In genomic region chr11:50263198-50263597, GRCm38 (mm10) we compare ENCODE assay signal across 24 mouse cellular contexts. TPM values are rescaled to one million over a fixed set of nuclear protein-coding genes. Genes with fewer than 3 reads are reported as not detected.
A peak's percentile ranks its signal among the peaks of the same experiment; 100 is the strongest.
DNase-seq lines count a peak whose midpoint lies in the region; ATAC-seq and TF ChIP-seq lines count a peak whose summit lies in the region.
"Had no signal": no experiment of that assay in that cellular context is flagged by ENCODE, and none has a peak within 500 bp of the region (broad histone marks: within the 10 kb centered on the region; RNA-seq: fewer than 3 reads in every experiment).

No protein-coding gene starts in this region.

- no peaks in the 10 kb centered on the region for H3K9me3 ChIP-seq in lung, embryonic 14.5 days (ENCODE audit: low read depth, low read length)
- H3K9me3 ChIP-seq in hindbrain, embryonic 14.5 days (ENCODE audit: control insufficient read depth, low read length), result no peaks in the 10 kb centered on the region
- H3K9me3 ChIP-seq: forebrain, embryonic 10.5 days; forebrain, embryonic 13.5 days; heart, embryonic 13.5 days; hindbrain, embryonic 15.5 days had no signal

- H3K27ac ChIP-seq in lung, embryonic 14.5 days (ENCODE audit: low read depth), result no peak overlapping the region
- no peak overlapping the region for H3K27ac ChIP-seq in testis, adult 2 months (ENCODE audit: control insufficient read depth, insufficient read depth, low read depth, low read length)
- no peak overlapping the region for H3K27ac ChIP-seq in hindbrain, embryonic 14.5 days
- H3K27ac ChIP-seq: forebrain, embryonic 10.5 days; forebrain, embryonic 13.5 days; heart, embryonic 13.5 days; hindbrain, embryonic 15.5 days had no signal

- peak; percentile 28 for DNase-seq in lung, embryonic 14.5 days
- DNase-seq in lung, adult 2 months, result no peak
- no peak for DNase-seq in testis, postnatal 10 days (ENCODE audit: low spot score)
- peak; percentile 64 for DNase-seq in lung, postnatal 10 days
- no peak for DNase-seq in hindbrain, embryonic 14.5 days (ENCODE audit: low spot score)
- DNase-seq: adrenal gland, adult 8-10 months; adrenal gland, postnatal 25 days; cerebellum, adult 18-20 months; cerebellum, adult 9-10 months; cerebellum, postnatal 14 days; gastrocnemius, postnatal 10 days; heart, adult 18-20 months; heart, postnatal 14 days; heart, postnatal 4 days had no signal

- no peak overlapping the region for H3ac ChIP-seq in myocyte (ENCODE audit: control insufficient read depth, insufficient read length)

- H3K9ac ChIP-seq in lung, embryonic 14.5 days, result no peak overlapping the region
- no peak overlapping the region for H3K9ac ChIP-seq in hindbrain, embryonic 14.5 days
- H3K9ac ChIP-seq: forebrain, embryonic 13.5 days; heart, embryonic 13.5 days; hindbrain, embryonic 15.5 days had no signal

- H3K27me3 ChIP-seq in lung, embryonic 14.5 days (ENCODE audit: insufficient read depth, low read length), result no peaks in the 10 kb centered on the region
- no peaks in the 10 kb centered on the region for H3K27me3 ChIP-seq in testis, adult 2 months (ENCODE audit: control insufficient read depth, insufficient read depth, low read length)
- no peaks in the 10 kb centered on the region for H3K27me3 ChIP-seq in myocyte (ENCODE audit: control insufficient read depth, insufficient read depth, insufficient read length)
- no peaks in the 10 kb centered on the region for H3K27me3 ChIP-seq in hindbrain, embryonic 14.5 days (ENCODE audit: control insufficient read depth, insufficient read depth, low read length)
- H3K27me3 ChIP-seq: forebrain, embryonic 13.5 days; heart, embryonic 13.5 days; hindbrain, embryonic 15.5 days had no signal

- H3K4me3 ChIP-seq in lung, embryonic 14.5 days (ENCODE audit: low read depth, low read length), result no peak overlapping the region
- H3K4me3 ChIP-seq in lung, adult 2 months (replicated peaks; ENCODE audit: extremely low read depth, low read depth, low read length), result no peak overlapping the region
- peak overlapping the region; percentile 77 for H3K4me3 ChIP-seq in testis, adult 2 months (ENCODE audit: control insufficient read depth, low read depth, low read length)
- H3K4me3 ChIP-seq in myocyte, result no peak overlapping the region
- H3K4me3 ChIP-seq in hindbrain, embryonic 14.5 days (replicated peaks; ENCODE audit: low read length), result no peak overlapping the region
- H3K4me3 ChIP-seq: forebrain, embryonic 10.5 days; forebrain, embryonic 13.5 days; heart, embryonic 13.5 days; hindbrain, embryonic 15.5 days had no signal

- no peak for TF ChIP-seq CTCF in lung, embryonic 14.5 days (IDR thresholded peaks at IDR 0.05; ENCODE audit: low read depth)
- TF ChIP-seq CTCF in lung, adult 2 months (IDR thresholded peaks at IDR 0.05; ENCODE audit: insufficient read depth, low read length), result no peak
- TF ChIP-seq CTCF in testis, adult 2 months (IDR thresholded peaks at IDR 0.05; ENCODE audit: control insufficient read depth, insufficient read depth, insufficient replicate concordance, low read depth, low read length), result no peak

- no peak for TF ChIP-seq POLR2A in lung, adult 2 months (IDR thresholded peaks at IDR 0.05; ENCODE audit: borderline replicate concordance, extremely low read depth, low read depth, low read length)
- TF ChIP-seq POLR2A in testis, adult 2 months (IDR thresholded peaks at IDR 0.05; ENCODE audit: control insufficient read depth, low read depth, low read length), result no peak
- TF ChIP-seq POLR2A in myocyte (IDR thresholded peaks at IDR 0.05; ENCODE audit: insufficient read length, low read depth), result no peak

- no peak for ATAC-seq in lung, embryonic 14.5 days (ENCODE audit: insufficient read depth)
- ATAC-seq in megakaryocyte progenitor cell, adult 5-6 weeks (replicated peaks; ENCODE audit: poor library complexity), result no peak
- no peak for ATAC-seq in hindbrain, embryonic 14.5 days (ENCODE audit: low FRiP score)
- ATAC-seq: activated CD4-positive, CD25-positive, alpha-beta regulatory T cell, adult 4 months; CD4-positive, CD25-positive, alpha-beta regulatory T cell, adult 4 months; forebrain, embryonic 13.5 days; forebrain, embryonic 16.5 days had no signal

- WGBS in lung, embryonic 14.5 days, result 84% methylated on average over 3 of the region's 3 CpGs
- whole genome bisulfite sequencing in lung, adult 2 months, result 86% methylated on average over 3 of the region's 3 CpGs
- WGBS in hindbrain, embryonic 14.5 days, result 93% methylated on average over 3 of the region's 3 CpGs

- peaks cover 17% of the 10 kb centered on the region for H3K79me2 ChIP-seq in myocyte (ENCODE audit: control insufficient read depth, insufficient read depth)

- H3K36me3 ChIP-seq in lung, embryonic 14.5 days (ENCODE audit: insufficient read depth), result peaks cover 83% of the 10 kb centered on the region
- H3K36me3 ChIP-seq in testis, adult 2 months (ENCODE audit: control insufficient read depth, insufficient read depth, low read length), result peaks cover 2% of the 10 kb centered on the region; the same call in 1 of the 2 replicates
- peaks cover 47% of the 10 kb centered on the region for H3K36me3 ChIP-seq in myocyte (ENCODE audit: control insufficient read depth, insufficient read depth)
- H3K36me3 ChIP-seq in hindbrain, embryonic 14.5 days (replicated peaks; ENCODE audit: control insufficient read depth, insufficient read depth), result peaks cover 85% of the 10 kb centered on the region

- no peaks in the 10 kb centered on the region for H3K4me1 ChIP-seq in lung, embryonic 14.5 days (ENCODE audit: insufficient read depth)
- H3K4me1 ChIP-seq in lung, adult 2 months (ENCODE audit: control insufficient read depth, insufficient read depth, low read length), result no peaks in the 10 kb centered on the region
- H3K4me1 ChIP-seq in testis, adult 2 months (ENCODE audit: control insufficient read depth, insufficient read depth, low read length), result no peaks in the 10 kb centered on the region
- no peaks in the 10 kb centered on the region for H3K4me1 ChIP-seq in hindbrain, embryonic 14.5 days (replicated peaks; ENCODE audit: control insufficient read depth, insufficient read depth, low read length)
- H3K4me1 ChIP-seq: forebrain, embryonic 10.5 days; forebrain, embryonic 13.5 days; heart, embryonic 13.5 days; hindbrain, embryonic 15.5 days had no signal

- H3K4me2 ChIP-seq in lung, embryonic 14.5 days, result no peak overlapping the region
- H3K4me2 ChIP-seq in myocyte (ENCODE audit: low read depth), result no peak overlapping the region
- H3K4me2 ChIP-seq in hindbrain, embryonic 14.5 days (replicated peaks), result no peak overlapping the region
- H3K4me2 ChIP-seq: forebrain, embryonic 13.5 days; heart, embryonic 13.5 days; hindbrain, embryonic 15.5 days had no signal

TF ChIP-seq in myocyte, 11 proteins besides CTCF, POLR2A, EP300 and RAD21:
- peak; percentile 83 to 94 (median 91) for TF ChIP-seq MYOG (IDR thresholded peaks at IDR 0.05; ENCODE audit: control insufficient read depth in 1 of 3, insufficient read depth in 1 of 3, insufficient read length in 2 of 3, low read depth in 2 of 3)
- peak; percentile 21 to 95 (median 94) for TF ChIP-seq MYOD1 (IDR thresholded peaks at IDR 0.05; ENCODE audit: control insufficient read depth in 1 of 3, insufficient read length in 2 of 3, low read depth in 2 of 3)
- peak; percentile 93 for TF ChIP-seq TCF3 (IDR thresholded peaks at IDR 0.05; ENCODE audit: insufficient read length, low read depth)
- no peak for TF ChIP-seq CEBPB (IDR thresholded peaks at IDR 0.05; ENCODE audit: insufficient read depth, poor library complexity, severe bottlenecking)

RNA-seq across cellular contexts. Expression of gene Ltc4s, which starts 24.8 kb away (rescaled TPM):
- 2.1 and 3.2 TPM in 2 replicates for polyA plus RNA-seq in lung, embryonic 14.5 days (2014; fragmentation: Nextera tagmentation; extraction: Ambion mirVana)
- 106 and 119 TPM in 2 replicates for polyA plus RNA-seq in lung, adult 2 months (2012; rRNA removed)
- 11.0 and 15.5 TPM in 2 replicates for polyA plus RNA-seq in testis, adult 2 months (2012; rRNA removed)
- 1.8 TPM for polyA plus RNA-seq in myocyte (2012; fragmentation: generic; extraction: Trizol)
- 0.74 and 1.1 TPM in 2 replicates for total RNA-seq in megakaryocyte progenitor cell, adult 5-6 weeks (2015)
- 1.4 TPM in 1 of 2 replicates, not detected in the other for total RNA-seq in megakaryocyte progenitor cell, adult 5-6 weeks (2017)
- 1.6 and 4.5 TPM in 2 replicates for polyA plus RNA-seq in hindbrain, embryonic 14.5 days (2014; fragmentation: Nextera tagmentation; extraction: Ambion mirVana)
- polyA plus RNA-seq: activated CD4-positive, CD25-positive, alpha-beta regulatory T cell, adult 4 months; CD4-positive, CD25-positive, alpha-beta regulatory T cell, adult 4 months had no signal

RNA-seq across cellular contexts. Expression of gene Maml1, which starts 28.9 kb away (rescaled TPM):
- 11.1 and 11.5 TPM in 2 replicates for polyA plus RNA-seq in lung, embryonic 14.5 days (2014; fragmentation: Nextera tagmentation; extraction: Ambion mirVana)
- polyA plus RNA-seq in lung, adult 2 months (2012; rRNA removed), result 19.5 and 22.5 TPM in 2 replicates
- 4.2 TPM in 2 replicates for polyA plus RNA-seq in testis, adult 2 months (2012; rRNA removed)
- 13.7 TPM for polyA plus RNA-seq in myocyte (2012; fragmentation: generic; extraction: Trizol)
- total RNA-seq in megakaryocyte progenitor cell, adult 5-6 weeks (2015), result 14.2 and 15.9 TPM in 2 replicates
- total RNA-seq in megakaryocyte progenitor cell, adult 5-6 weeks (2017), result 4.1 and 4.2 TPM in 2 replicates
- 4.4 and 4.6 TPM in 2 replicates for polyA plus RNA-seq in hindbrain, embryonic 14.5 days (2014; fragmentation: Nextera tagmentation; extraction: Ambion mirVana)

RNA-seq across cellular contexts. Expression of gene Mgat4b, which starts 52.5 kb away (rescaled TPM):
- polyA plus RNA-seq in lung, embryonic 14.5 days (2014; fragmentation: Nextera tagmentation; extraction: Ambion mirVana), result 32.8 and 44.2 TPM in 2 replicates
- 77.4 and 91.7 TPM in 2 replicates for polyA plus RNA-seq in lung, adult 2 months (2012; rRNA removed)
- polyA plus RNA-seq in testis, adult 2 months (2012; rRNA removed), result 19.5 and 20.8 TPM in 2 replicates
- 89.2 TPM for polyA plus RNA-seq in myocyte (2012; fragmentation: generic; extraction: Trizol)
- total RNA-seq in megakaryocyte progenitor cell, adult 5-6 weeks (2015), result 17.4 and 18.9 TPM in 2 replicates
- 10.8 and 16.2 TPM in 2 replicates for total RNA-seq in megakaryocyte progenitor cell, adult 5-6 weeks (2017)
- polyA plus RNA-seq in hindbrain, embryonic 14.5 days (2014; fragmentation: Nextera tagmentation; extraction: Ambion mirVana), result 55.7 and 56.0 TPM in 2 replicates

RNA-seq across cellular contexts. Expression of gene Sqstm1, which starts 52.6 kb away (rescaled TPM):
- 205 and 209 TPM in 2 replicates for polyA plus RNA-seq in lung, embryonic 14.5 days (2014; fragmentation: Nextera tagmentation; extraction: Ambion mirVana)
- 249 and 251 TPM in 2 replicates for polyA plus RNA-seq in lung, adult 2 months (2012; rRNA removed)
- 43.2 and 46.7 TPM in 2 replicates for polyA plus RNA-seq in testis, adult 2 months (2012; rRNA removed)
- polyA plus RNA-seq in myocyte (2012; fragmentation: generic; extraction: Trizol), result 873 TPM
- total RNA-seq in megakaryocyte progenitor cell, adult 5-6 weeks (2015), result 42.7 and 49.3 TPM in 2 replicates
- total RNA-seq in megakaryocyte progenitor cell, adult 5-6 weeks (2017), result 207 and 220 TPM in 2 replicates
- 365 and 385 TPM in 2 replicates for polyA plus RNA-seq in hindbrain, embryonic 14.5 days (2014; fragmentation: Nextera tagmentation; extraction: Ambion mirVana)

Comparison
In these comparisons a context has a peak if more than half of its experiments do, and no peak if none do; other contexts are left out.
1. DNase-seq: peak in lung, embryonic 14.5 days (single experiment) and lung, postnatal 10 days (single experiment); none in lung, adult 2 months (single experiment), testis, postnatal 10 days (single experiment) and hindbrain, embryonic 14.5 days (single experiment).